Mouse (Mus musculus) MEL (cell line): Measurements from ENCODE around the gene Ecm2. TPM values are rescaled to one million over a fixed set of nuclear protein-coding genes. Genes with fewer than 3 reads are reported as not detected.
A peak's percentile ranks its signal among the peaks of the same experiment; 100 is the strongest.

Experiments
- DNase-seq: peaks from one replicate; pipeline ENCODE4 v3.0.0; 2011; ENCODE audit warnings: low read depth, low spot score
- H3K27ac ChIP-seq: 2 replicates; pipeline ENCODE4 v1.5.1; 2012; ENCODE audit warnings: low read depth, mild to moderate bottlenecking, control low read depth, low read length, moderate library complexity; ENCODE audit not compliant: control insufficient read depth
- H3K27me3 ChIP-seq, 2 experiments: fragments of 150-350 bp in 1 of 2; sonication (generic) in 1 of 2; 2 replicates each; pipeline ENCODE4 v1.6.1; 2012; ENCODE audit warnings: low read length in 2 of 2, mild to moderate bottlenecking in 2 of 2, improper control_type of control experiment in 1 of 2, moderate library complexity in 1 of 2; ENCODE audit not compliant: insufficient read depth in 2 of 2, control insufficient read depth in 1 of 2
- H3K36me3 ChIP-seq, 2 experiments: 2 replicates each; pipeline ENCODE4 v1.6.1; 2012 to 2014; ENCODE audit warnings: low read length in 2 of 2, improper control_type of control experiment in 1 of 2, inconsistent platforms in 1 of 2, mild to moderate bottlenecking in 1 of 2; ENCODE audit not compliant: insufficient read depth in 2 of 2, control insufficient read depth in 1 of 2
- H3K4me1 ChIP-seq, 2 experiments: fragments of 150-350 bp in 1 of 2; sonication (generic) in 1 of 2; 2 replicates each; pipeline ENCODE4 v1.6.1; 2012; ENCODE audit warnings: low read length in 2 of 2, improper control_type of control experiment in 1 of 2, mild to moderate bottlenecking in 1 of 2; ENCODE audit not compliant: insufficient read depth in 2 of 2, control insufficient read depth in 1 of 2
- H3K4me3 ChIP-seq, 2 experiments: fragments of 150-350 bp in 1 of 2; sonication (generic) in 1 of 2; 2 replicates each; pipeline ENCODE4 v1.5.1; 2012; ENCODE audit warnings: low read depth in 2 of 2, low read length in 2 of 2, mild to moderate bottlenecking in 2 of 2, moderate library complexity in 2 of 2, control low read depth in 1 of 2, improper control_type of control experiment in 1 of 2; ENCODE audit not compliant: control insufficient read depth in 1 of 2, insufficient read depth in 1 of 2
- H3K79me2 ChIP-seq: 2 replicates; pipeline ENCODE4 v1.6.1; 2012; ENCODE audit warnings: mild to moderate bottlenecking, low read length, moderate library complexity; ENCODE audit not compliant: control insufficient read depth, poor library complexity, insufficient read depth
- H3K9ac ChIP-seq: 2 replicates; pipeline ENCODE4 v1.6.1; 2012; ENCODE audit warnings: low read depth, mild to moderate bottlenecking, control low read depth, low read length, moderate library complexity; ENCODE audit not compliant: control insufficient read depth, poor library complexity, severe bottlenecking
- H3K9me3 ChIP-seq: fragments of 150-350 bp; sonication (generic); replicated peaks from 2 replicates; pipeline ENCODE4 v1.6.1; 2012; ENCODE audit warnings: mild to moderate bottlenecking, low read length, improper control_type of control experiment, moderate library complexity; ENCODE audit not compliant: insufficient read depth
- BHLHE40 ChIP-seq: IDR thresholded peaks from 2 replicates; pipeline ENCODE4 v1.6.1; 2012; ENCODE audit warnings: low read depth, mild to moderate bottlenecking, inconsistent platforms, low read length, improper control_type of control experiment, borderline replicate concordance
- ELF1 ChIP-seq: IDR thresholded peaks from 2 replicates; pipeline ENCODE4 v1.6.1; 2014; ENCODE audit warnings: low read depth, mild to moderate bottlenecking, inconsistent platforms, low read length, improper control_type of control experiment, moderate library complexity
- EP300 ChIP-seq, 2 experiments: IDR thresholded peaks; 2 replicates each; pipeline ENCODE4 v1.6.1; 2011; ENCODE audit warnings: improper control_type of control experiment in 2 of 2, low read length in 2 of 2, low read depth in 1 of 2, mild to moderate bottlenecking in 1 of 2
- ETS1 ChIP-seq: IDR thresholded peaks from 2 replicates; pipeline ENCODE4 v1.6.1; 2012; ENCODE audit warnings: low read depth, mild to moderate bottlenecking, inconsistent platforms, low read length, improper control_type of control experiment, moderate library complexity
- GATA1 ChIP-seq: IDR thresholded peaks from 2 replicates; pipeline ENCODE4 v1.6.1; 2011; ENCODE audit warnings: low read depth, low read length, improper control_type of control experiment
- JUND ChIP-seq: IDR thresholded peaks from 2 replicates; pipeline ENCODE4 v1.6.1; 2011; ENCODE audit warnings: low read depth, mild to moderate bottlenecking, improper control_type of control experiment, low read length
- MAZ ChIP-seq: IDR thresholded peaks from 2 replicates; pipeline ENCODE4 v1.6.1; 2012; ENCODE audit warnings: low read depth, mild to moderate bottlenecking, inconsistent platforms, low read length, improper control_type of control experiment
- MEF2A ChIP-seq: IDR thresholded peaks from 2 replicates; pipeline ENCODE4 v1.6.1; 2014; ENCODE audit warnings: low read depth, mild to moderate bottlenecking, inconsistent platforms, low read length, improper control_type of control experiment; ENCODE audit not compliant: poor library complexity, insufficient replicate concordance, severe bottlenecking; ENCODE audit errors: extremely low read depth
- MYB ChIP-seq: IDR thresholded peaks from 2 replicates; pipeline ENCODE4 v1.6.1; 2011; ENCODE audit warnings: mild to moderate bottlenecking, low read depth, low read length, improper control_type of control experiment
- MYC ChIP-seq: IDR thresholded peaks from 2 replicates; pipeline ENCODE4 v1.6.1; 2011; ENCODE audit warnings: low read depth, mild to moderate bottlenecking, low read length, improper control_type of control experiment, moderate library complexity
- NELFE ChIP-seq: IDR thresholded peaks from 2 replicates; pipeline ENCODE4 v1.6.1; 2011; ENCODE audit warnings: low read depth, low read length, improper control_type of control experiment
- POLR2AphosphoS5 ChIP-seq: IDR thresholded peaks from 2 replicates; pipeline ENCODE4 v1.6.1; 2012; ENCODE audit warnings: low read depth, borderline replicate concordance, mild to moderate bottlenecking, inconsistent platforms, low read length, moderate library complexity, mixed read lengths
- SMC3 ChIP-seq: IDR thresholded peaks from 2 replicates; pipeline ENCODE4 v1.6.1; 2011; ENCODE audit warnings: low read depth, low read length, improper control_type of control experiment
- TAL1 ChIP-seq: IDR thresholded peaks from 2 replicates; pipeline ENCODE4 v1.6.1; 2012; ENCODE audit warnings: mild to moderate bottlenecking, inconsistent platforms, low read length, moderate library complexity, mixed read lengths
- TBP ChIP-seq: IDR thresholded peaks from 2 replicates; pipeline ENCODE4 v1.8.0; 2011; ENCODE audit warnings: low read depth, low read length, improper control_type of control experiment
- UBTF ChIP-seq: IDR thresholded peaks from 2 replicates; pipeline ENCODE4 v1.6.1; 2012; ENCODE audit warnings: low read depth, mild to moderate bottlenecking, inconsistent platforms, low read length, improper control_type of control experiment, moderate library complexity, borderline replicate concordance; ENCODE audit not compliant: insufficient read depth
- ZMIZ1 ChIP-seq: IDR thresholded peaks from 2 replicates; pipeline ENCODE4 v1.6.1; 2012; ENCODE audit warnings: low read depth, mild to moderate bottlenecking, inconsistent platforms, low read length, improper control_type of control experiment, moderate library complexity
- polyA plus RNA-seq, 2 experiments: library from polyadenylated mRNA; stranded (reverse) in 1 of 2; unstranded in 1 of 2; fragments of >175 nt in 1 of 2; fragments of >200 nt in 1 of 2; gene quantifications; 2 replicates each; pipeline versions ENCODE4 v1.2.1 to v1.2.4; 2012; ENCODE audit warnings: low replicate concordance in 2 of 2, low read depth in 1 of 2; ENCODE audit not compliant: insufficient read length in 2 of 2, insufficient read depth in 1 of 2, missing spikeins in 1 of 2
- total RNA-seq: library from RNA; depleted of rRNA; stranded (reverse); fragments of 300-350 nt; gene quantifications from 2 replicates; pipeline ENCODE4 v1.2.3, GENCODE M21; 2012

Gene Ecm2
- total and polyA plus RNA-seq, 3 experiments: 0.04 to 0.08 TPM; not detected in 1

DNA sequence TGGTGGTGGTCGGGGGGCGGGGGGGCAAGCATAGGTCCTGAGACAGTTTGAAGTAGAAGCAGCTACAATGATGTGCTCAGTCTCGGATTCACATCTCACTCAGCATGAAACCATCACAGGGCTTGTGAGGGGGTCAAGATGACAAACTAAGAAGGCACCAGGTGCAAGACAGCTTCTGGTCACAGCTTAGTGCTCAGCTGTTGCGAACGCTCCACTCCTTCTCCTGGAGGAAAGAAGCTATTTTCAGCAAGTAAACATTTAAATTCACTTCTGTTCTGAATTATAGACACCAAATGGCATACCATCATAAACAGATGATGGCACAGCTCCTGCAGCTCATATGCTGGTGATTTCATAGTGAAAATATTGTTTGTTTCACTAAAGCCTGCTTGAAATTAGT, 19.2 kb upstream of the Ecm2 start:
- no peak overlapping the region for H3K4me3 ChIP-seq
- H3K79me2 ChIP-seq: no peaks in the 10 kb centered on the region
- H3K9me3 ChIP-seq: no peaks in the 10 kb centered on the region
- H3K4me1 ChIP-seq: no peaks in the 10 kb centered on the region
- H3K27me3 ChIP-seq: no peaks in the 10 kb centered on the region
- DNase-seq: no peak
- H3K36me3 ChIP-seq: no peaks in the 10 kb centered on the region
- H3K9ac ChIP-seq: no peak overlapping the region
- TF ChIP-seq ELF1 (no peak), POLR2AphosphoS5 (no peak), TAL1 (no peak)
- TF ChIP-seq, all 39 proteins: peak for 0
- no peak overlapping the region for H3K27ac ChIP-seq

DNA sequence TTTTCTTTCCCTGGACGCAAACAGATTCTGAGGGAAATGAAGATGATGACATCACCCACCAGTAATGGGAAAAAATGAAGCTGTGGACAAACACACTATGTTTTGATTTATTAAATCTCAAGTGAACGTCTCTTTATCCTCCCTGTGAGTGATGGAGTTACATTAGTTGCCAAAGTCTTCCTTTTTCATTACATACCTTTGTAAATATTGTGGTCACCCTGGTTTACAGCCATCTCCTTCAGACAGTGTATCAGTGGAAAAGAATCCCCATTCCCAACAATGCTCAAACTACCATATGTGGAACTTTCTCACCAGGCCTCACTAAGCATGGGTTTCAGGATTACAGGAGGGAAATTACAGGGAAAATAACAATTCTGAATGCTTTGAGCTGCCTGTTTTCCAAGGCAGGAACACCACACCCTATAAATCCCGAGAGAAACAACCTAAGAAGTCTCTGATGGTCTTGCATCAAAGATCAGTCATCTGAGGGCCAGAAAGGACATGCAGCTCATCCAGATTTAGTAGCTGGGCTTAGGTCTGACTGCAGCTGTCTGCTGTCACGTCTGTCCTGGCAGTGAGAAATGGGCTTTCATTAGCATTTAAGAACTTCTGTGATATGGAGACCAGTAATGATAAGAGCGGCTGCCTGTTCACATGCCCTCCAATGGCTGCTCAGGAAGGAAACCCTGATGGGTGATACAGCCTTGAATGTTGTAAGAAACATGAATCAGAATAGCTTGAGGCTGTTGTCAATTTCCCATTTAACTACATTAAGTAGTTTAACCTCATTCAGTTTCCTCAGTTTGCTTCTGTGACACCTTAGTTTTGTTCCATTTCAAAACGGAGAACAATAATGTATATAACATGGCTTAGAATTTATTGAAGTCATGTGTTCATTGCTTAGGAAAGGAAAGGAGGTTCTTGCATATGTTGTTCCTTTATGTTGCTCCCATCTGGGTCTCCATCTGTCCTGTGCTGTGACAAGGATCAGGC, 11.9 kb upstream of the Ecm2 start, which contains the start of gene Tes3-ps:
TSS of gene Tes3-ps (plus strand) at position 943 of the 993 bp plus-strand sequence.
- Histone ChIP-seq H3K79me2 (no peaks in the 10 kb centered on the region), H3K27me3 (no peaks in the 10 kb centered on the region), H3K9me3 (no peaks in the 10 kb centered on the region), H3K9ac (no peak within 1 kb of the TSS), H3K4me1 (no peaks in the 10 kb centered on the region), H3K36me3 (no peaks in the 10 kb centered on the region), H3K27ac (no peak within 1 kb of the TSS), H3K4me3 (no peak within 1 kb of the TSS)
- TF ChIP-seq MYB (no peak), TBP (no peak), TAL1 (no peak), BHLHE40 (no peak), MAZ (no peak), EP300 (IDR thresholded peaks at IDR 0.05; ENCODE audit: low read depth in 1 of 2, low read length in 2 of 2) (no peak), JUND (no peak), MYC (no peak), NELFE (no peak), ETS1 (no peak), MEF2A (no peak), GATA1 (no peak), ZMIZ1 (no peak), SMC3 (no peak), UBTF (no peak)
- DNase-seq: peak; percentile 18
